Mouse (Mus musculus): ENCODE results near the gene Ksr1. TPM values are rescaled to one million over a fixed set of nuclear protein-coding genes. Genes with fewer than 3 reads are reported as not detected.
A peak's percentile ranks its signal among the peaks of the same experiment; 100 is the strongest.
"Not testable (repeated sequence)": the region's sequence is repeated elsewhere in the genome, so short reads cannot be mapped to it uniquely, and the experiment has no call there.

Ksr1 gene
- total RNA-seq, 2 experiments from 2014 or later, result 7.2 to 8.7 TPM

DNA sequence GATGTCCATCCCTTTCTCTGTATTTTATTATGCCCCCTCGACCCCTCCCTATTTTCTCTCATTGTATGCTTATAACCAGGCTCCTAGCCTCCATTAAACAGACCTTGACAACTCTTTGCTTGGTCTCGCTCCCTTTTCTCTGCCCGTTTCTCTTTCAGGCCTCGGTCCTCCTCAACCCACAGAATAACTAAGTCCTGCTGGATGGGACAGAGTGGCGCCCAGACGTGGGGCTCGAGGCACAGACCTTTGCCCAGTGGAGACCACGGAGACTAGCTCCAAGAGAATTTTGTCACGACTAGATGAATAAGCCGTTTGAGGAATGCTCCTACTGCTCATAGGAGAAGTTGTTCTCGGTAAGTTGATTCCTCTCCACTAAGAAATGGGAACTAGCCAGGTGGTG lies 157.0 kb downstream of the Ksr1 start:
- not testable (repeated sequence) for ATAC-seq (replicated peaks; ENCODE audit: poor library complexity)

GRCm38 (mm10) chr11:78986311-78987002 lies 159.8 kb downstream of the Ksr1 start:
- no peak for ATAC-seq (replicated peaks; ENCODE audit: poor library complexity)

GRCm38 (mm10) chr11:78985505-78985904 lies 160.7 kb downstream of the Ksr1 start:
- no peak for ATAC-seq (replicated peaks; ENCODE audit: poor library complexity)

DNA sequence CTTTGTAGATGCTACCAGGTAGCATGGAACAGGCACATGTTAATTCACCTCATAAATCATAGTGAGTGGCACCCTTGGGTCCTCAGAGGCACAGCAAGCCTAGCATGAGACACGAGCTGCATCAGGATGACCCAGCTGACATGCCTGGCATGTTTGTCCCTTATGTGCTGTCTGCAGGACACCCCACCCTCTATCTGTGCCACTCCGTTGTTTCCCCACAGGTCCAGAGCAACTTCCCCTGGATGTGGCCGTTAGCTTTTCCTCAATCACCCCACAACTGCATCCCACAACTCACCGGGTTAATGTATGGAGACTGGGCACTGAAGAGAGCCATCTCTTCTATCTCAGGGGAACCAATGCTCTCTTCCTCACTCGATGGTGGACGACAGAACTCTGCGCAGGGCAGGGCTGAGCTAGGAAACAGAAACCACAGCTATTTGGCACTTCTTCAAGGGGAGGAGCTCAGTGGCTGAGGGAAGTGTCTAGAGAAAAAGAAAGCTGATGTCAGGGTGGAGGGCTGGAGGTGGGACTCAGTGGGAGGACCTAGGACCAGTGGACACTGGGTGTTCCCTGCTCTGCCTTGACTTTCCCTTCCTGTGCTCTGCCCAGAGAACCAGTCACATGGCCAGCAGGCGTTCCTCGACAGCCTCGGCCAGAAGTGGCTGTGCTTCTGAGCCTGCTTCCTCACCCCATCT lies 161.6 kb downstream of the Ksr1 start, which contains the start of gene Lgals9:
Lgals9 (minus strand) TSS at position 464 of the 695 bp plus-strand sequence.
- ATAC-seq (replicated peaks; ENCODE audit: poor library complexity), result peak; percentile 81

- no peak for ATAC-seq (replicated peaks; ENCODE audit: poor library complexity)
Observed at GRCm38 (mm10) chr11:78983539-78983938, 162.7 kb downstream of the Ksr1 start.

GRCm38 (mm10) chr11:78982513-78983291 lies 163.5 kb downstream of the Ksr1 start:
- ATAC-seq (replicated peaks; ENCODE audit: poor library complexity), result peak; percentile 34

- ATAC-seq (replicated peaks; ENCODE audit: poor library complexity), result no peak
Observed at GRCm38 (mm10) chr11:78982042-78982441, 164.2 kb downstream of the Ksr1 start.

DNA sequence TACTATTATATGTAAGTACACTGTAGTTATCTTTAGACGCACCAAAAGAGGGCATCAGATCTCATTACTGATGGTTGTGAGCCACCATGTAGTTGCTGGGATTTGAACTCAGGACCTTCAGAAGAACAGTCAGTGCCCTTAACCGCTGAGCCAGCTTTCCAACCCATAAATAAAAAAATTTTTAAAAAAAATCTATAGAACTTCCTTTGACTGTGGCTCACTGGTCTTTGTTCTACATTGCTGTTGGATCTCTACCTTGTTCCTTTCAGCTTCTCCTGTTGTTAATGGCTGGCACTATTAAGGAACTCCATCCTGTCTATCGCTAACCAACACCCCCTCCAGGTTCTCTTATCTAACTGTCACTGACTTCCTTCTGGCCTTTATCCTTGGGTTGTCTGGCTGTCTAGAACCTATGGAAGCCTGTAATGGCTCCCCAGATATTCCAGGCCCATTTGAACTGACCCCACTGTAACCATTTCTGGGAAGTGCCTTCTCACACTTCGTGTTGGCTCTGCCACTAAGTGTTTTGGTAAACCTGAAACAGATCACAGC lies 166.0 kb downstream of the Ksr1 start:
- ATAC-seq (replicated peaks; ENCODE audit: poor library complexity), result peak; percentile 25; the same call in 1 of the 2 replicates

GRCm38 (mm10) chr11:78978176-78979019 lies 167.8 kb downstream of the Ksr1 start:
- no peak for ATAC-seq (replicated peaks; ENCODE audit: poor library complexity)

DNA sequence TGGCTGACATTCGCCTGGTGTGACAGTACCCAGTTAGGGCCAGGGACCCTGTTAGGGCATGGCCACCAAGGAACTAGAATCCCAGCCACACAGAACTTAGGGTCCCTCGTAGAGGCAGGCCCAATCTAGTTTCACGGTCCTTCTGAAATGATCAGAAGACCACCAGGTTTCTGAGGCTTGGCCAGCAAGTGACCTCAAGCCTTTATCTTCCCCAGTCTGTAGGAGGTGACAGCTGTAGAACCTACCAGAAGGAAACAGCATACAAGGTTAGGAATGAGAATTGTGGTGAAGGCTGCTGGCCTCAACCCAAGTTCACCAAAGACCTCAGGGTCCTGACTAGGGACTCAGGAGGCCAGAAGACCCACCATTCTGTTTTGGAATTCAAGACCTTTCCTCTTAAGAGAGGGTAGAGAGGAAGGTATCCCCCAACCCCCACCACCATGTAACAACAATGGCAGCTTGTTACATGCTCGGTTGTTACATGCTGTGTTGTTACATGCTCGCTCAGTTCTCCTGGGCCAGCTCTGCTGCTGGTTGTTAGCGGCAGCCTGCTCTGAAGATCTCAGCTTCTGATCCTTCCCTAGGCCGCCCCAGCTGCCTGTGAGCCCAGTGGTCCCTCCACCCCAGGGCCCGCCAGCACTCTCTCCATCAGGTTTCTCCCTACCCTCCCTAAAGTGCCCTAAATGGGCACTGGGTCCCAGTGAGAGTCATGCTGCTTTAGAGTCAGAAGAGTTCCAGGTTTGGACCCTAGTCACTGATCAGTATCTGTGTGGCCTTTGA lies 169.3 kb downstream of the Ksr1 start:
- no peak for ATAC-seq (replicated peaks; ENCODE audit: poor library complexity)

- peak; percentile 50 for ATAC-seq (replicated peaks; ENCODE audit: poor library complexity)
Observed at GRCm38 (mm10) chr11:78973381-78974150, 172.6 kb downstream of the Ksr1 start.

- ATAC-seq (replicated peaks; ENCODE audit: poor library complexity), result 0 out of 2 replicates have a peak, but pooled peaks have one; percentile 24
Observed at GRCm38 (mm10) chr11:78972811-78973351, 173.3 kb downstream of the Ksr1 start.

- no peak for ATAC-seq (replicated peaks; ENCODE audit: poor library complexity)
Observed at GRCm38 (mm10) chr11:78972328-78972727, 173.9 kb downstream of the Ksr1 start.

DNA sequence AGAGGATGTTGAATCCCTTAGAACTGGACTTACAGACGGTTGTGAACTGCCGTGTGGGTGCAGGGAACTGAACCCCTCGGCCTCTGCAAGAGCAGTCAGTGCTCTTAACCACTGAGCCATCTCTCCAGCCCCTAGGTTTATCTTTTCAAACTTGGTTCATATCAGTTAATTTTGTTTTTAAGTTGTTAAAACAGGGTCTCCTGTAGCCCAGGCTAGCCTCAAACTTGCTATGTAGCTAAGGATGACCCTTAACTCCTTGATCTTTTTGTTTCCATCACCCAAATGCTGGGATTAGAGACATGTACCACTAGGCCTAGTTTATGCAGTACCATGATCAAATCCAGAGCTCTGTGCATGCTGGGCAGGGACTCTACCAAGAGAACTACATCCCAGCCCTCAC lies 174.5 kb downstream of the Ksr1 start:
- ATAC-seq (replicated peaks; ENCODE audit: poor library complexity), result no peak

- ATAC-seq (replicated peaks; ENCODE audit: poor library complexity), result no peak
Observed at GRCm38 (mm10) chr11:78971096-78971495, 175.1 kb downstream of the Ksr1 start.

GRCm38 (mm10) chr11:78968121-78968520 lies 178.1 kb downstream of the Ksr1 start:
- ATAC-seq (replicated peaks; ENCODE audit: poor library complexity), result no peak

GRCm38 (mm10) chr11:78967371-78967770 lies 178.8 kb downstream of the Ksr1 start:
- peak; percentile 91 for ATAC-seq (replicated peaks; ENCODE audit: poor library complexity)

Data from megakaryocyte progenitor cell, adult 5-6 weeks (primary cell).